Mouse (Mus musculus) liver, embryonic 12.5 days (tissue): ENCODE measurements around the gene Sema4b. TPM values are rescaled to one million over a fixed set of nuclear protein-coding genes. Genes with fewer than 3 reads are reported as not detected.

Source experiments
- ATAC-seq: fragments of 200-750 bp; cut with Nextera tagmentation; 2 replicates; pipeline ENCODE4 v1.8.0; 2017; ENCODE audit warnings: moderate number of reproducible peaks, mild to moderate bottlenecking, moderate library complexity
- H3K27ac ChIP-seq: fragments of 300-500 bp; sonication (generic); 2 replicates; pipeline ENCODE4 v1.5.1; 2016; ENCODE audit warnings: mild to moderate bottlenecking
- H3K27me3 ChIP-seq: fragments of 300-500 bp; sonication (generic); replicated peaks from 2 replicates; pipeline ENCODE4 v1.6.1; 2016; ENCODE audit warnings: mild to moderate bottlenecking, moderate library complexity
- H3K36me3 ChIP-seq: fragments of 300-500 bp; sonication (generic); 2 replicates; pipeline ENCODE4 v1.6.1; 2016; ENCODE audit warnings: mild to moderate bottlenecking, moderate library complexity
- H3K4me1 ChIP-seq: fragments of 300-500 bp; sonication (generic); 2 replicates; pipeline ENCODE4 v1.6.1; 2016
- H3K4me2 ChIP-seq: fragments of 300-500 bp; sonication (generic); 2 replicates; pipeline ENCODE4 v1.6.1; 2016; ENCODE audit warnings: mild to moderate bottlenecking, moderate library complexity
- H3K4me3 ChIP-seq: fragments of 300-500 bp; sonication (generic); 2 replicates; pipeline ENCODE4 v1.5.1; 2016; ENCODE audit warnings: mild to moderate bottlenecking, moderate library complexity
- H3K9ac ChIP-seq: fragments of 300-500 bp; sonication (generic); 2 replicates; pipeline ENCODE4 v1.6.1; 2016; ENCODE audit warnings: mild to moderate bottlenecking, moderate library complexity
- H3K9me3 ChIP-seq: fragments of 300-500 bp; sonication (generic); replicated peaks from 2 replicates; pipeline ENCODE4 v1.6.1; 2016; ENCODE audit warnings: mild to moderate bottlenecking, moderate library complexity
- WGBS: fragments of 180-500 bp; shearing (Covaris S2); methylation state at CpG from one replicate; pipeline ENCODE4 v1.1.7; 2016; ENCODE audit not compliant: insufficient replicate concordance; 5-methylcytosine and 5-hydroxymethylcytosine counted together
- polyA plus RNA-seq: library from polyadenylated mRNA; unstranded; fragments of >200 nt; fragmentation: Nextera tagmentation; extraction: Ambion mirVana; gene quantifications from 2 replicates; pipeline ENCODE4 v1.2.1, GENCODE M21; 2016

Sema4b gene
- polyA plus RNA-seq, 1 experiment from 2014 or later, result 17.9 TPM

- Histone ChIP-seq H3K4me2 (no peak overlapping the region), H3K27me3 (peaks cover 14% of the 10 kb centered on the region), H3K9ac (no peak overlapping the region), H3K27ac (no peak overlapping the region), H3K4me3 (no peak overlapping the region), H3K9me3 (no peaks in the 10 kb centered on the region), H3K36me3 (no peaks in the 10 kb centered on the region), H3K4me1 (peaks cover 95% of the 10 kb centered on the region)
- no peak for ATAC-seq
- 66% methylated on average over 11 of the region's 11 CpGs for WGBS
These were observed 2.7 kb downstream of the Sema4b start for GRCm38 (mm10) chr7:80189147-80189933.

GRCm38 (mm10) chr7:80191455-80191854, 4.8 kb downstream of the Sema4b start:
- H3K4me1 ChIP-seq, result peaks cover 96% of the 10 kb centered on the region
- peak overlapping the region; percentile 84 for H3K4me2 ChIP-seq
- ATAC-seq, result peak; percentile 30
- H3K36me3 ChIP-seq, result no peaks in the 10 kb centered on the region
- no peak overlapping the region for H3K4me3 ChIP-seq
- H3K27ac ChIP-seq, result peak overlapping the region; percentile 87
- H3K9ac ChIP-seq, result peak overlapping the region; percentile 49
- peaks cover 14% of the 10 kb centered on the region for H3K27me3 ChIP-seq
- H3K9me3 ChIP-seq, result no peaks in the 10 kb centered on the region
- 36% methylated on average over 5 of the region's 5 CpGs for WGBS

GRCm38 (mm10) chr7:80192226-80193061, 5.8 kb downstream of the Sema4b start:
- no peaks in the 10 kb centered on the region for H3K9me3 ChIP-seq
- ATAC-seq, result peak; percentile 86
- H3K27me3 ChIP-seq, result peaks cover 12% of the 10 kb centered on the region
- 10% methylated on average over 14 of the region's 16 CpGs for WGBS
- peak overlapping the region; percentile 84 for H3K4me2 ChIP-seq
- H3K27ac ChIP-seq, result peak overlapping the region; percentile 87
- H3K4me1 ChIP-seq, result peaks cover 95% of the 10 kb centered on the region
- peak overlapping the region; percentile 53 for H3K4me3 ChIP-seq
- H3K9ac ChIP-seq, result peak overlapping the region; percentile 71
- no peaks in the 10 kb centered on the region for H3K36me3 ChIP-seq

- Histone ChIP-seq H3K4me3 (no peak overlapping the region), H3K9ac (peak overlapping the region; percentile 43; the same call in 1 of the 2 replicates), H3K4me2 (no peak overlapping the region), H3K9me3 (no peaks in the 10 kb centered on the region), H3K27ac (peak overlapping the region; percentile 78), H3K4me1 (peaks cover 86% of the 10 kb centered on the region), H3K36me3 (no peaks in the 10 kb centered on the region), H3K27me3 (no peaks in the 10 kb centered on the region)
- ATAC-seq, result no peak
- 71% methylated on average over 13 of the region's 13 CpGs for WGBS
These were observed 7.5 kb downstream of the Sema4b start for GRCm38 (mm10) chr7:80193941-80194739.

GRCm38 (mm10) chr7:80195146-80195545, 8.5 kb downstream of the Sema4b start:
- Histone ChIP-seq H3K36me3 (peaks cover 5% of the 10 kb centered on the region; the same call in 1 of the 2 replicates), H3K4me2 (peak overlapping the region; percentile 33), H3K4me1 (peaks cover 87% of the 10 kb centered on the region), H3K9ac (peak overlapping the region; percentile 39; the same call in 1 of the 2 replicates), H3K27ac (peak overlapping the region; percentile 78), H3K27me3 (no peaks in the 10 kb centered on the region), H3K4me3 (no peak overlapping the region), H3K9me3 (no peaks in the 10 kb centered on the region)
- peak; percentile 30; the same call in 1 of the 2 replicates for ATAC-seq
- WGBS, result 50% methylated on average over 5 of the region's 5 CpGs

- 82% methylated on average over 10 of the region's 11 CpGs for WGBS
- Histone ChIP-seq H3K4me1 (peaks cover 90% of the 10 kb centered on the region), H3K9me3 (no peaks in the 10 kb centered on the region), H3K4me3 (no peak overlapping the region), H3K9ac (0 out of 2 replicates have a peak overlapping the region, but pooled peaks have one; percentile 39), H3K36me3 (peaks cover 10% of the 10 kb centered on the region; the same call in 1 of the 2 replicates), H3K27ac (peak overlapping the region; percentile 78), H3K27me3 (no peaks in the 10 kb centered on the region), H3K4me2 (peak overlapping the region; percentile 33)
- ATAC-seq, result no peak
These were observed 9.1 kb downstream of the Sema4b start for GRCm38 (mm10) chr7:80195576-80196263.

- WGBS, result 18% methylated on average over 4 of the region's 4 CpGs
- Histone ChIP-seq H3K9me3 (no peaks in the 10 kb centered on the region), H3K36me3 (peaks cover 27% of the 10 kb centered on the region), H3K4me2 (peak overlapping the region; percentile 87), H3K9ac (peak overlapping the region; percentile 97), H3K4me1 (peaks cover 90% of the 10 kb centered on the region), H3K27me3 (no peaks in the 10 kb centered on the region), H3K27ac (peak overlapping the region; percentile 93), H3K4me3 (peak overlapping the region; percentile 92)
- ATAC-seq, result no peak
These were observed 10.7 kb downstream of the Sema4b start for GRCm38 (mm10) chr7:80197371-80197770.

- H3K4me3 ChIP-seq, result peak overlapping the region; percentile 92
- peak overlapping the region; percentile 93 for H3K27ac ChIP-seq
- peaks cover 35% of the 10 kb centered on the region for H3K36me3 ChIP-seq
- H3K9ac ChIP-seq, result peak overlapping the region; percentile 97
- peaks cover 90% of the 10 kb centered on the region for H3K4me1 ChIP-seq
- WGBS, result under 1% methylated on average over 72 of the region's 74 CpGs
- no peaks in the 10 kb centered on the region for H3K9me3 ChIP-seq
- peak overlapping the region; percentile 87 for H3K4me2 ChIP-seq
- no peaks in the 10 kb centered on the region for H3K27me3 ChIP-seq
- peak; percentile 76 for ATAC-seq
These were observed 11.5 kb downstream of the Sema4b start for GRCm38 (mm10) chr7:80197941-80198778.

- peak; percentile 36; the same call in 1 of the 2 replicates for ATAC-seq
- Histone ChIP-seq H3K4me3 (peak overlapping the region; percentile 92), H3K36me3 (peaks cover 41% of the 10 kb centered on the region), H3K4me2 (peak overlapping the region; percentile 87), H3K9me3 (no peaks in the 10 kb centered on the region), H3K4me1 (peaks cover 90% of the 10 kb centered on the region), H3K27ac (peak overlapping the region; percentile 93), H3K9ac (peak overlapping the region; percentile 97), H3K27me3 (no peaks in the 10 kb centered on the region)
- 2% methylated on average over 11 of the region's 11 CpGs for WGBS
These were observed 12.2 kb downstream of the Sema4b start for GRCm38 (mm10) chr7:80198863-80199262.

GRCm38 (mm10) chr7:80199286-80199685, 12.6 kb downstream of the Sema4b start:
- Histone ChIP-seq H3K4me2 (peak overlapping the region; percentile 87), H3K27me3 (no peaks in the 10 kb centered on the region), H3K9me3 (no peaks in the 10 kb centered on the region), H3K27ac (peak overlapping the region; percentile 93), H3K4me3 (peak overlapping the region; percentile 92), H3K36me3 (peaks cover 45% of the 10 kb centered on the region), H3K4me1 (peaks cover 90% of the 10 kb centered on the region), H3K9ac (peak overlapping the region; percentile 97)
- WGBS, result 25% methylated on average over 6 of the region's 6 CpGs
- no peak for ATAC-seq
